Mouse (Mus musculus) liver, adult (tissue): ENCODE measurements around the gene Thy1.
A peak's percentile ranks its signal among the peaks of the same experiment; 100 is the strongest.

Experiments used
- GATA4 ChIP-seq: IDR thresholded peaks from 2 replicates; pipeline ENCODE4 v1.6.1; 2014; ENCODE audit warnings: mild to moderate bottlenecking, low read length; ENCODE audit not compliant: insufficient replicate concordance

Gene Thy1

GRCm38 (mm10) chr9:44024096-44024495 lies 19.1 kb upstream of the Thy1 start:
- TF ChIP-seq GATA4 = no peak

GRCm38 (mm10) chr9:44029580-44030236 lies 13.5 kb upstream of the Thy1 start:
- peak; percentile 36; the same call in 1 of the 2 replicates for TF ChIP-seq GATA4

DNA sequence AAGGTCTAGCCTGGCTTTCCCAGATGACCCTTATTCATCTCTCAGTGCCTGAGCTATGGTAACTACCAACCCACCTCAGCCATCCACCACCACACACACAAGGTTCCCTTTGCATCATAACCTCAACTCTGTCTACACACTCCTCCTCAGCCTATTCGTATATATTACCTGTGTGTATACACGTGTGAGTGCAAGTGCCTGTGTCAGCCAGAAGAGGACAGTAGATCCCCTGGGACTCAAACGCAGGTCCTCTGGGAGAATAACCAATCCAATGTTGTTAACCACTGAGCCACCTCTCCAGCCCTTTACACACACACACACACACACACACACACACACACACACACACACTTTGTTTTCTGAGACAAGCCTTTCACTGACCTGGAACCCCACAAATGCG lies 12.5 kb upstream of the Thy1 start:
- no peak for TF ChIP-seq GATA4

- no peak for TF ChIP-seq GATA4
Observed at GRCm38 (mm10) chr9:44031079-44031478, 12.1 kb upstream of the Thy1 start.

DNA sequence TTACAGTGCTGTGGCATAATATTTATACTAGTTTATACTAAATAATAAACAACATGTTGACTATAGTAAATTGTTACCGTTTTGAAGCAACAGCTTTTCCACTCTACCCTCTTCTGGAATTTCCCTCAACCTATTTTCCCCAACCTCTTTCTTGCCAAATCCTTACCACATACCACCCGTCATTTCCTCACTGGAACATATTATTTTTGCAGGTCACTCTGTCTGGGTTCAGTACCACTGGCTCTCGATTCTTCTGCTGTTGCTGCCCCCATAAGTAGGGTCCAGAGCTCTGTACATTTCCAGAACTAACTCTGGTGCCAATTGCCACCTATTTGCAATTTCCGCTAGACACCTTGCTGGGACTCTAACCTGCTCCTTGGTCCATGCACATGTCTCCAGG lies 11.2 kb upstream of the Thy1 start:
- no peak for TF ChIP-seq GATA4

DNA sequence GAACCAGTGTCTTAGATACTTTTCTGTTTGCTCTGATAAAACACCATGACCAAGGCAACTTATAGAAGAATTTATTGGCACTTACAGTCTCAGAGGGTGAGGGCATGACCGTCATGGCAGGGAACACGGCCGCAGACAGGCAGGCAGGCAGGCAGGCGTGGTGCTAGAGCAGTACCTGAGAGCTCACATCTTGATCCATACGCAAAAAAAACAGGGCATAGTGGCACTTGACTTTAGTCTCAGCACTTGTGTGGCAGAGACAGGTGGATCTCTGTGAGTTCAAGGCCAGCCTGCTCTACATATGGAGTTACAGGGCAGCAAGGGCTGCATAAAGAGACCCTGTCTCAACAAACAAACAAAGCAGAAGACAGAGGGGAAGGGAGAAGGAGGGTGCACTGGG lies 9.9 kb upstream of the Thy1 start:
- TF ChIP-seq GATA4 = no peak

- no peak for TF ChIP-seq GATA4
Observed at GRCm38 (mm10) chr9:44033957-44034727, 9.0 kb upstream of the Thy1 start.

DNA sequence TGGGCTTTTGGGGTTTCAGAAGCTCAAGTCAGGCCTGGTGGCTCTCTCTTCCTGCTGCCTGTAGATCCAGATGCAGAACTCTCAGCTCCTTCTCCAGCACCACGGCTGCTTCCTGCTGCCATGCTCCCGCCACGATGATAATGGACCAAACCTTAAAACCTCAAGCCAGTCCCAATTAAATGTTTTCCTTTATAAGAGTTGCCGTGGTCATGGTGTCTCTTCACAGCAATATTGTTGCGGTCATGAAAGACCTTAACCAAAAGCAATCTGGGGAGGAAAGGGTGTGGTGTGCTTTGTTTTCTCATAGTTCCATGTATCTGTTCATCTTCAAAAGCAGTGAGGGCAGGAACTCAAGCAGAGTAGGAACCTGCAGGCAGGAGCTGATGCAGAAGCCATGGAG lies 6.1 kb upstream of the Thy1 start:
- TF ChIP-seq GATA4 = no peak

DNA sequence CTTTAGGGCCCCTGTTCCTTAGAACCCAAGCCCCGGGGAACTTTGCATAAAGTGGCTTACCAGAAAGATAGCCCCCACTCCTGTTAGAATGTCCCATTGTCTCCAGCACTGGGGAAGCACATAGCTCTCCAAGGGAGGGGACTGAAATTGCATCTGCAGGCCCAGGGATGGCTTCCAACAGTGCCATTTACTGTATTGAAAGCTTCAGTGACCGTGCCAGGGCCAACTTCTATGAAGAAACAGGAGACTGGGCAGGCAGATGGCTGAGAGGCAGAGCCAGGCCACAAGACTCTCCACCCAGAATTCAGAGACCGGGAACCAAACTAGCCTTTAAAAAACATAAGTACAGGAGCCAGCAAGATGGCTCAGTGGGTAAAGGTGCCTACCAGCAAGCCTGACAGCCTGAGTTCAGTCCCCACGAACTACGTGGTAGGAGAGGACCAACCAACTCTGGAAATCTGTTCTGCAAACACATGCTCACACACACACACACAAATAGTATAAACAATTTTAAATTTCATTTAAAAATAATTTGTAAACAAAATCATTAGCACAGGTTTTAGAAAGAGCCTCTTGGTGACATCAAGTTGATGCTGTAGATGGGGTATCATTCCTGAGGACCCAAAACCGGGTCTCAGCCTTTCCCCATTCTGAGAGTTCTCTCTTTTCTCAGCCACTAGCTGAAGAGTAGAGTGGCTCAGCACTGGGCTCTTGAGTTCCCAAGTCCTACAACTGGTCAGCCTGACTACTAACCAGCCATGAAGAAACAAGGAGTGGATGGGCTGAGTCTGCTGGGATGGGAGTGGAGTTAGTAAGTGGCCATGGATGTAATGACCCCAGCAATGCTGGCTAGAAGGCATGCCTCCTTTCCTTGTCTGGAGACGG lies 1.4 kb upstream of the Thy1 start:
- TF ChIP-seq GATA4 = no peak

DNA sequence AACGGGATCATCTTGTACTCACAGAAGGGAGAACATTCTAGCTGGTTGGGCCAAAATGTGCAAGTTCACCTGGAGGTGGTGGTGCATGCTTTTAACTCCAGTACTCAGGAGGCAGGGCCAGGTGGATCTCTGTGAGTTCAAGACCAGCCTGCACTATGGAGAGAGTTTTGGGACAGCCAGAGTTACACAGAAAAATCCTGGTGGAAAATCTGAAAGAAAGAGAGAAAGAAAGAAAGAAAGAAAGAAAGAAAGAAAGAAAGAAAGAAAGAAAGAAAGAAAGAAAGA lies 846 bp upstream of the Thy1 start:
- no peak for TF ChIP-seq GATA4

DNA sequence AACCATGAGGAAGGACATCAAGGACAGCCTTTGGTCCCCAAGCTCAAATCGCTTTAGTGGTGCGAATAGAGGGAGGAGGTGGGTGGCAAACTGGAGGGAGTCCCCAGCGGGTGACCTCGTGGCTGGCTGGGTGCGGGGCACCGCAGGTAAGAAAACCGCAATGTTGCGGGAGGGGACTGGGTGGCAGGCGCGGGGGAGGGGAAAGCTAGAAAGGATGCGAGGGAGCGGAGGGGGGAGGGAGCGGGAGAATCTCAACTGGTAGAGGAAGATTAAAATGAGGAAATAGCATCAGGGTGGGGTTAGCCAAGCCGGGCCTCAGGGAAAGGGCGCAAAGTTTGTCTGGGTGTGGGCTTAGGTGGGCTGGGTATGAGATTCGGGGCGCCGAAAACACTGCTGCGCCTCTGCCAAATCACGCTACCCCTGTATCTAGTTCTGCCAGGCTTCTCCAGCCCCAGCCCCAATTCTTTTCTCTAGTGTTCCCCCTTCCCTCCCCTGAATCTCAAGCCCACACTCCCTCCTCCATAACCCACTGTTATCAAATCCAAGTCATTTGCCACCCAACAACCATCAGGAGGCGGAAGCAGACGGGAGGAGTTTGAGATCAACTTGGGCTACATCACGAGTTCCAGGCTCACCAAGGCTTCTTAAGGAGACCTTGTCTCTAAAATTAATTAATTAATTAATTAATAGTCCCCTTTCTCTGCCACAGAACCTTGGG lies 683 bp downstream of the Thy1 start:
- TF ChIP-seq GATA4 = no peak

DNA sequence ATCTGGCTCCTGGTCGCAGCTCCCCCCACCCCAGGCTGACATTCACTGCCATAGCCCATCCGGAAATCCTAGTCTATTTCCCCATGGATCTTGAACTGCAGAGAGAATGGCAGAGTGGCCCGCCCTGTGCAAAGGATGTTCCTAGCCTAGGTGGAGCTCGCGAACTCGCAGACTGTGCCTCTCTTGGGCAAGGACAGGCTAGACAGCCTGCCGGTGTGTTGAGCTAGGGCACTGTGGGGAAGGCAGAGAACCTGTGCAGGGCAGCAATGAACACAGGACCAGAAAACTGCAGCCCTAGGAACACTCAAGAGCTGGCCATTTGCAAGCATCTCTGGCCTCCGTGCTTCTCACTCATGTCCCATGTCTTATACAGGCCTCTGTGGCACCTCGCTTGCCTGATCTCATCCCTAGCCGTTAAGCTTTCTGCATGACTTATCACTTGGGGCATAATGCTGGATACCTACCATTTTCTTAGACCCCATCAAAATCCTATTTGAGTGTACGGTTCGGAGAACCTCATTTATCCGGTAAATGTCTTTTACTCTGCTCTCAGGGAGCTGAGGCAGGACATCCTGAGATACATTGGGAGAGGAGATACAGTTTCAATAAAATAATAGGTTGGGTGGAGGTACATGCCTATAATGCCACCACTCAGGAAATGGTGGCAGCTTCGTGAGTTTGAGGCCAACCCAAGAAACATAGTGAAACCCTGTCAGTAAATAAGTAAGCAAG lies 1.4 kb downstream of the Thy1 start:
- no peak for TF ChIP-seq GATA4

DNA sequence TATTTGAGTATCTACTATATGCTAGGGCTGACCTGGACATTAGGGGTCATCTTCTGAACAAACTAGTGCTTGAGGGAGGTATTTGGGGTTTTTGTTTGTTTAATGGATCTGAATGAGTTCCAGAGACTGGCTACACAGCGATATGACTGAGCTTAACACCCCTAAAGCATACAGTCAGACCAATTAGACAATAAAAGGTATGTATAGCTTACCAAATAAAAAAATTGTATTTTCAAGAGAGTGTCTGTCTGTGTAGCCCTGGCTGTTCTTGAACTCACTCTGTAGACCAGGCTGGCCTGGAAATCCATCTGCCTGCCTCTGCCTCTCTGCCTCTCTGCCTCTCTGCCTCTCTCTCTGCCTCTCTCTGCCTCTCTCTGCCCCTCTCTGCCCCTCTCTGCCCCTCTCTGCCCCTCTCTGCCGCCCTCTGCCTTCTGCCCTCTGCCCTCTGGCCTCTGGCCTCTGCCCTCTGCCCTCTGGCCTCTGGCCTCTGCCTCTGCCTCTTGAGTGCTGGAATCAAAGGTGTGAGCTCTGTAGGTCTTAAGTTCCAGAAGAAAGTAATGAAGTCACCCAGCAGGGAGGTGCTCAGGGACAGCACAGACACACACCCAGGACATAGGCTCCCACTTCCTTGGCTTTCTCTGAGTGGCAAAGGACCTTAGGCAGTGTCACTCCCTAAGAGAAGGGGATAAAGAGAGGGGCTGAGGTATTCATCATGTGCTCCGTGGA lies 2.1 kb downstream of the Thy1 start:
- TF ChIP-seq GATA4 = no peak

GRCm38 (mm10) chr9:44045884-44046272 lies 2.7 kb downstream of the Thy1 start:
- no peak for TF ChIP-seq GATA4
